Mouse (Mus musculus) left cerebral cortex, postnatal 4 days (tissue): ENCODE measurements around the gene S1pr5. TPM values are rescaled to one million over a fixed set of nuclear protein-coding genes. Genes with fewer than 3 reads are reported as not detected.
A peak's percentile ranks its signal among the peaks of the same experiment; 100 is the strongest.
"Not testable (repeated sequence)": the region's sequence is repeated elsewhere in the genome, so short reads cannot be mapped to it uniquely, and the experiment has no call there.

Source experiments
- DNase-seq: peaks from one replicate; pipeline ENCODE4 v3.0.0-alpha.2; 2022
- intact Hi-C: fragments of 180-260 bp; cut with DNase I; formaldehyde crosslinking; loops from one replicate; pipeline ENCODE4 v1.15.1; 2025
- total RNA-seq, 2 experiments: library from RNA; stranded (reverse); gene quantifications; 2 replicates each; pipeline ENCODE4 v1.2.3; 2021

S1pr5 gene
- total RNA-seq, 2 experiments from 2014 or later: 2.5 to 2.8 TPM

DNA sequence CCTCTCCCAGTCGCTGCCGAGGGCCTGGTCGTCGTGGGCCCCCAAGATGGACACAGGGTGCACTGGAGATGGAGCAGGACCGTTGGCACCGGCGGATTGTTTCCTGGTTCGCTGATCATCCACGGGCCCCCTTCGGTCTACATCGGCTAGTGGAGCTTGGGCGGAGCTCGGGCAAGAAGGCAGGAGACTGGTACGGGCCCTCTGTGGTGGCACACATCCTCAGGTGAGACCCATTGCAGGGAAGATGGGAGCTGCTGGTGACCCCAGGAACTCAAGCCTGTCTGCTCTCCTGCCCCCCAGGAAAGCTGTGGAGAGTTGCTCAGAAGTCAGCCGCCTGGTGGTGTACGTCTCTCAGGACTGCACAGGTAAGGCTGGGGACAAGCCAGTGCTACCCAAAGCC is 20.1 kb upstream of the S1pr5 start:
- intact Hi-C loops: no loop called here
- DNase-seq: no peak

DNA sequence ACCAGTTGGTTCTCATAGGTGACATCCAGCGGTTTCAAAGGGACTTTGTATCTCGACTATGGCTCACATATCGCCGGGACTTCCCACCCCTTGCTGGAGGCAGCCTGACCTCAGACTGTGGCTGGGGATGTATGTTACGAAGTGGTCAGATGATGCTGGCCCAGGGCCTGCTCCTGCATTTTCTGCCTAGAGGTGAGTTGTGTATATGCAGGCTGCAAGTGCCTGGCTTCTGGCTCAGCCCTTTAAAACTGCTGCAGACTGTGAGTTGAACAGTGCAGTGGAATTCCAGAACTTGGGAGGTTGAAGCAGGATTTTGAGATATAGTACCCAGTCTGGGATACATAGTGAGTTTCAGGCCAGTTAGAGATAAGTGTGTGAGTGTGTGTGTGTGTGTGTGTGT is 18.6 kb upstream of the S1pr5 start:
- intact Hi-C loops: no loop called here
- no peak for DNase-seq

DNA sequence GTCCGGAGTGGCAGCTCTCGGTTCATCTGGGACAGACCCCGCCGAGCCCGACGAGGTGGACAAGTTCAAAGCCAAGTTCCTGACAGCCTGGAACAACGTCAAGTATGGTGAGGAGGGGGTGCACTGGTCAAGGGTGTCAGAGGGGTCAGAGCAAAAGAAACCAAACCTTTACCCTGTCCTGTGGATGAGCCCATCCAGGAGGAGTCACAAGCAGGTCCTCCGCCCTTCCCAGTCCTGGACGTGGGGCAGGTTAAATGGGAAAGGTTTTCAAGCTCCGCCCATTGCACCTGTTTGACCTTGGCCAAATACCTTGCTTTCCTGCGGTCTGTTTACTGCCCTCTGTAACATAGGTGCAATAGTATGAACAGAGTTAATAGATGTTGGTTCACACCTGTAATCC is 17.4 kb upstream of the S1pr5 start:
- intact Hi-C loops: no loop called here
- no peak for DNase-seq

DNA sequence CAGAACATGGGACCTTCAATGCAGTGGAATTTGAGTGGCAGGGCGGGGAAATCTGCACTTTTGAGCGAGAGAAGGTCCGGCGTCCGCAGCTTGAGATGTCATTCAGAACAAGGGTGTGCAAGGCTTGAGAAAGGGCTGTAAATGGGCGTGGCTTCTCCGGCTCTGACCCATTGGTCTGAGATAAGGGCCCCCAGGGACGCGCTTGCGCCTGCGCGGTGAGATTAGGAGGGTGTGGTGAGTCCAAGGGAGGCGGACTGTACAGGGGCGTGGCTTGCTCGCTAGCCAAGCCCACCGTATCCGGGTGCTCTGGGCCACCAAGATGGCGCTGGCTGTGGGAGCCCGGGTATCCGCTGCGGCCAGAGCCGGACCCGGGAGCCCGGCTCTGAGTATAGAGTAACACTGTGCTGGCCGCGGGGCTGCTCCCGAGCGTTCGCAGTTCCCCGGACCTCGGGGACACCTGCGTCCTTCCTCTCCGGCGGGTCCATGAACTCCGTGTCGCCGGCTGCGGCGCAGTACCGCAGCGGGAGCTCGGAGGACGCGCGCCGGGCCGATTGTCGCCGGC is 16.8 kb upstream of the S1pr5 start, which contains the start of gene Atg4d:
Atg4d (plus strand) TSS at position 294 of the 562 bp plus-strand sequence.
- DNase-seq: peak; percentile 100
- intact Hi-C loops: no loop called here

DNA sequence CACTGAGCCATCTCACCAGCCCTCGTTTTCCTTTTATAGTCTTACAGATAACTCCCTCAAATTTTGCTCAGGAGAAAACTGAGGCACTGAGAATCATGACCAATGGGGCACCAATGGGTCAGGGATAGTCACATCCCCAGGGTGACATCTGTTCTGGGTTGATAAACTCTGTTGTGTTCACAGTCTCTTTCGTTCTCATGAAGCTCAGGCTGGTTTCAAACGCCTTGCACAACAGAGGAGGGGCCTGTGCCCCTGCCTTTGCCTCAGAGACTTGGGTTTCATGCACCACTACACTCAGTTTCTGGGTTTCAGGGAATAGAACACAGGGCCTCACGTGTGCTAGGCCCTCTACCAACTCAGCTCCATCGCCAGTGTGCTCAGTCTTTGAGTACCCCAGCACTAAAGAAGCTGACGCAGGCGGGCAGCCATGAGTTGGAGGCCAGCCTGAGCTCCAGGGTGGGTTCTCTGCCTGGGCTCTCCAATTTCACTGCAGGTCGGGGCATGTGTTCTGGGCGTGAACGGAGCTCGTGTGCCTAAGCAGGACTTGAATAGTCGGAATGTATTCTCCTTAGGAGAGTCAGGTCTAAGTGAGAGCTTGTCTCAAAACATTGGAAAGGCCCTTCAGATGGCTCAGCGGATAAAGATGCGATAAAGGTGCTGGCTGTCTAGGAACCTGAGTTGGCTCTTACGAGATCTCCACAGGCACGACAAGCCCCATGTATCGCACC is 16.2 kb upstream of the S1pr5 start:
- no peak for DNase-seq

DNA sequence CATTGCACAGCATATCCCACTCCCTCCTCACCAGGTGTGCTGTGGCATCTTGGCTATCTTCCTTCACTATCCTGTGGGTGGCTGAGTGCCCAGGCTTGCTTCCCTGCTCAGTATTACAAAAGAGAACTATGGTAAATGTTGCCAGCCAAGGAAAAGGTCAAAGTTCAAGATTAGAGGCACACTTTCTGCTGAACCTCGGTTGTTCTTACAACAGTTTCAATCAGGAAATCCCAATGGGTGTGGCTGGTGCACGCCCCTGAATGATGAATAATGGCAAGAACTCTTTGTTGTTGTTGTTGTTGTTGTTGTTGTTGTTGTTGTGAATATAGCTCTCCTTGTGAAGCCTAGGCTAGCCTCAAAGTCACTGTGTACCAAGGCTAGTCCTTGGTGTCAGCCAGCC is 13.6 kb upstream of the S1pr5 start:
- intact Hi-C loops: no loop called here

More for the DNA sequence above, 16.2 kb upstream of the S1pr5 start:
- intact Hi-C loops: no loop called here

DNA sequence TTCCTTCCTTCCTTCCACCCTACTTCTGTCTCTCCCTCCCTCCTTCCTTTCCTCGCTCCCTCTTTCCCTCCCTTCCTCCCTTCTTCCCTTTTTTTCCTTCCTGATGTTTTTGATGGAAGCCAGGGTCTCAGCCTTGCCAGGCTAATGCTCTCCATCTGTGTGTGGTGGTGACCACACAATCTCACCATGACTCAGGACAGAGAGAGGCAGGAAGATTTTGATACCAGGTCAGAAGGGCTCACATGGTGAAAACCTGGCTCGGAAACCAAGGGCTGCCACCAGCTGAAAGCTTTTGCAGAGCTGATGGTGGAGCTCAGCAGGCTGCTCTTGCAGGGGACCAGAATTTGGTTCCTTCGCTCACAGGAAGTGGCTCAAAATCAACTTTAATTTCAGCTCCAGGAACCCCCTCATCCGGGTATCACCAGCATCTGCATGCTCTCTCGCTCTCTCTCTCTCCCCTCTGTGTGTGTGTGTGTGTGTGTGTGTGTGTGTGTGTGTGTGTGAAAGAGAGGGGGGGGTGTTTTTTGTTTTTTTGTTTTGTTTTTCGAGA is 12.3 kb upstream of the S1pr5 start:
- DNase-seq: no peak
- intact Hi-C loops: no loop called here

More for the DNA sequence above, 13.6 kb upstream of the S1pr5 start:
- DNase-seq: no peak

DNA sequence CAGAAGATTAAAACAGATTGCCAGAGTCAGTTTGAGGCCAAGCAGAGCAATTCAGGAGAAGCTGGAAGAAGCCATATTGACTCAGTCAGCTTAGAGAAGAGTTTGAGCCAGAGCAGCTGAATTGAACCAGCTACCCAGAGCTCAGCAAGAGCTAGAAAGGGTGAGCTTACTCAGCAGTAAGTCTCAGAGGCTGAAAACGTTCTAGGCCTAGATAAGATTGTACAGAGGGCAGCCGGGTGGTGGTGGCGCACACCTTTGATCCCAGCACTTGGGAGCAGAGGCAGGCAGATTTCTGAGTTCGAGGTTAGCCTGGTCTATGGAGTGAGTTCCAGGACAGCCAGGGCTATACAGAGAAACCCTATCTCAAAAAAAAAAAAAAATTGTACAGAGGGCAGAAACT is 8.1 kb upstream of the S1pr5 start:
- DNase-seq, intact Hi-C loops: not testable (repeated sequence)

DNA sequence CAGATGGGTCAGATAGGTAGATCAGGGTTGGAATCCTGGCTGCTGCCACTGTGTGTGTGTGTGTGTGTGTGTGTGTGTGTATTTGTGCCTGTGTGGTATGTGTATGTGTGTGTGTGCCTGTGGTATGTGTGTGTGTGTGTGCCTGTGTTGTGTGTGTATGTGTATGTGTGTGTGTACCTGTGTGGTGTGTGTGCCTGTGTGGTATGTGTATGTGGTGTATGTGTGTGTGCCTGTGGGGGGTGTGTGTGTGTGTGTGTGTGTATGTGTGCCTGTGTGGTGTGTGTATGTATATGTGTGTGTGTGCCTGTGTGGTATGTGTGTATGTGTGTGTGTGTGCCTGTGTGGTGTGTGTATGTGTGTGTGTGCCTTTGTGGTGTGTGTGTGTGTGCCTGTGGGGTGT is 6.4 kb upstream of the S1pr5 start:
- intact Hi-C loops: no loop called here
- DNase-seq: no peak

DNA sequence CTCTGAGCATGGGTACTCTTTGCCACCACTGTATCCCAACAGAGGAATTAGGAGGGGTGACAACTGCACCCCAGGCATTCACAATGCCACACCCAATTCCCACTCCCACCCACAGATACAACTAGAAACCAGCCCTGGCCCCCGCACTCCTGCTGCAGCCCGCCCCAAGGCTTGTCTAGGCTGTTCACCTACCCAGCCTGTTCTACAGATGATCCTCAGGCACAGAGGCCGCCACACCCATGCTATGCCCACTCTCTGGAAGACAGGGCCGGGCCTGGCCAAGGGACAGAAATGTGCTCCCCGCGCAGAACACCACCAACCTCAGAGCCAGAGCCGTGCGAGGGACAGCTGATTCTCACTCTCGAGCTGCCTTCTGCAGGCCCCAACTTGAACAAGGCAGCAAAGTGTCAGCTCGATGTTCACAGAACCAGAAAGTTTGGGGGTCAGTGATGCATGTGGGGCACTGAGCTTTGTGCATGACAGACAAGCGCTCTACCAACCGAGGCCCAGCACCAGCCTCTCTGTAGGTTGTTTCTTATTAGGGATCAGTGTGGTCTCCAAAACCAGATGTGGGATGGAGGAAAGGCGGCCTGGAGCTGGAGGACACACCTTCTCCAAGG is 3.0 kb upstream of the S1pr5 start:
- DNase-seq: no peak
- intact Hi-C loops: no loop called here

DNA sequence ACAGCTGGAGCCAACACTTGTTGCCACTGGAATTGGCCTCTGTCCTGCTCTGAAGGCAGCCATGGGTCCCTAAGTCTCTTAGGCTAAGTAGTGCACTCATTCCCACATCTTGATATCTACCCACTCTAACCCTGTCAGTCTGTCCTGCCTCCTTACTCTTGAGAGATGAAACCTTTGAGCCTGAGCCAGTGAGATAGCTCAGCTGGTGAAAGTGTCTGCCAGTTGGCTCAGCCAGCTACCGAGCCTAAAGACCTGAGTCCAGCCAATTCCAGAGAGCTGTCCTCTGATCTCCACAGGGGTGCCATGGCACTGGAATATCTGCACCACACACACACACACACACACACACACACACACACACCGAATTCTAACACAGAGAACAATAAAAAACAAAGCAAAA is 2.3 kb upstream of the S1pr5 start:
- intact Hi-C loops: no loop called here
- DNase-seq: peak; percentile 58

DNA sequence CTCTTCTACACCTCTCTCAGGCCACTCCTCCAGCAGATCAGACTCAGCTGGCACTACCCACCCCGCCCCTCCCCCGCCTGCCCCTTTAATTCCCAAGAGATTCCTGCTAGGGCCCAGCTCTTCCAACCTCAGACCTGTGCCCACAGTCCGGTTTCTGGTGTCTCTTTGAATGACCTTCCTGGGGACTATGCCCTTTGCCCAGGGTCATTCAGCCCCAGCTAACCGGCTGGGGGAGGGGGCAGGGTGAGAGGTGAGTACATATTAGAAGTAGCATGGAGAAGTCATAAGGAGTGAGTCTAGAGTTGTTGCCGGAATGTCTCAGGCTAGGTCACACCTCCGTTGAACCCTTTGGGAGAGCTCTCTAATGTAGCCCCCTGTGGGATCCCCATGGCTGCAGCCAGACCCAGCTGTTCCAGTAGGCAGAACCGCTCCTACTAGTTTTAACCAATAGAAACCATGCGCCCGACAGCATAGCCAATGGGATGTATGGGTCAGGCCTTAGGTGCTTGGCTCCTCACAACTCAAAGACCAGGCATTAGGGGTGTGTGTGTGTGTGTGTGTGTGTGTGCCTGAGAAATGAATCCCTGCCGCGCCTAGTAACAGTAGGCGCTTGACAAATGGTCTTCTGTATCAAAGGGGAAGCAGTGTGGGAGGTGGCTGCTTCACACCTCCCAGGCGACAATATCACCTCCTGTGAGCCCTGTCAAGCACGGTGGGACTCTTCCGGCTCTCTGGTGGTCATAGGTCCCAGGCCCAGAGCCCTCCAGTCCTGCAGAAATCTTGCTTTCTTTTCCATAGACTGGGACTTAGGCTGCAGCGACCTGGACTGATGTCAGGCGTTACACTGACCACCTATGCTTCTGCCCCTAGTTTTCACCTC is 1.6 kb upstream of the S1pr5 start:
- DNase-seq: no peak
- intact Hi-C loops: no loop called here

DNA sequence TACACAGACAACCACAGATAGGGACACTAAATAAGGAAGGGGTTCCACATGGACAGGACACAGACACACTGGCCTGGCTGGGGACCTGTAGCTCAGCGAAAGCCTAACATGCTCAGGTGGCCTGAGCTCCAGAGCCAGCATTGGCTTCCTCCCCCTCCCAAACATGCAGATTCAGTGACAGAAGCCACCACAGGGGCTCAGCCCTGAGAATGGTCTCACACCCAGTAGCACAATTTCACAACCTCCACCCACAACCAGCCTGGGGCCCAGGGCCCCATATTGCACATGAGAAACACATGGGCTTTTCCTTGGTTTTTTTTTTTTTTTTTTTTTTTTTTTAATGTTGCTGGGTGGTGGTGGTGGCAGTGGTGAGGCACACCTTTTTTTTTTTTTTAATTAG is 1.9 kb downstream of the S1pr5 start:
- intact Hi-C loops: no loop called here
- DNase-seq: no peak

DNA sequence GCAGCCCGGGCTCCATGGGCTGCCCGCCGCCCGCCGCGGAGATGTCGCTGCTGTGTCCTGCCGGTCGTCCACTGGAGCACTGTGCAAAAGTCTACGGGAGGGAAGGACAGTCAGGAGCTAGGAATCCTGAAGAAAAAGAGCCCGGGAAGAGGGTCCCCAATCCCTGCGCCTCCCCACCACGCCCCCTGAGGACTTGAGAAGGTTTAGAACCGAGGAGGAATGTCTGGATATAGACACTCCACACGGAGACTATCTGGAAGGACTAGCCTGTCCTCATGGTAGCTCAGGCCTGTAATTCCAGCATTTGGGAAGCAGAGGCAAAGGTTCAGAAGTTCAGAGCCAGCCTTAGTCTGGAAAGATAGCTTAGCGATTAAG is 3.1 kb downstream of the S1pr5 start:
- intact Hi-C loops: no loop called here
- no peak for DNase-seq

DNA sequence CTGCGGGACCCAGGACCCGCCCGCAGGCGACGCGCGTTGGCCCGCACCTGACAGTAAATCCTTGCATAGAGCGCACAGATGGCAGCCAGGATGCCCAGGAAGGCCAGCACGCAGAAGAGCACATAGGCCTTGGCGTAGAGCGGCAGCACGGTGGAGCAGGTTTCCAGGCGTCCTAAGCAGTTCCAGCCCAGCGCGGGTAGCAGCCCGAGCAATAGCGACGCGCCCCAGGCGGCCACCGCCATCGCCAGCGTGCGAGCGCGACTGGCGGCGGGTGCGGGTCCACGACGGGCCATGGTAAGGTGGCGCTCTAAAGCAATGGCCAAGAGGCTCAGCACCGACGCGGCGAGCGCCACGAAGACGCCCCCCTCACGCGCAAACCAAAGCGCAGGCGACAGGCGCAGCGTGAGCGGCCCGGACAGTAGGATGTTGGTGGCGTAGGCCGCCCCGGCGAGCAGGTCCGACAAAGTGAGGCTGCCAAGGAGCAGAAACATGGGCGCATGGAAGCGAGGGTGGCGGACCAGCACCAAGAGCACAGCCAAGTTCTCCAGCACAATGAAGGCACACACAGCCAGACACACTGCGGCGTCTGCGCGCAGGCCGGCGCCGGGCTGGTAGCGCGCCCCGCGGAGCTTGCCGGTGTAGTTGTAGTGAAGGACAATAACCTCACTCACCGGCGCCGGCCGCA is 3.7 kb downstream of the S1pr5 start:
- intact Hi-C loops: no loop called here
- peak; percentile 29 for DNase-seq

DNA sequence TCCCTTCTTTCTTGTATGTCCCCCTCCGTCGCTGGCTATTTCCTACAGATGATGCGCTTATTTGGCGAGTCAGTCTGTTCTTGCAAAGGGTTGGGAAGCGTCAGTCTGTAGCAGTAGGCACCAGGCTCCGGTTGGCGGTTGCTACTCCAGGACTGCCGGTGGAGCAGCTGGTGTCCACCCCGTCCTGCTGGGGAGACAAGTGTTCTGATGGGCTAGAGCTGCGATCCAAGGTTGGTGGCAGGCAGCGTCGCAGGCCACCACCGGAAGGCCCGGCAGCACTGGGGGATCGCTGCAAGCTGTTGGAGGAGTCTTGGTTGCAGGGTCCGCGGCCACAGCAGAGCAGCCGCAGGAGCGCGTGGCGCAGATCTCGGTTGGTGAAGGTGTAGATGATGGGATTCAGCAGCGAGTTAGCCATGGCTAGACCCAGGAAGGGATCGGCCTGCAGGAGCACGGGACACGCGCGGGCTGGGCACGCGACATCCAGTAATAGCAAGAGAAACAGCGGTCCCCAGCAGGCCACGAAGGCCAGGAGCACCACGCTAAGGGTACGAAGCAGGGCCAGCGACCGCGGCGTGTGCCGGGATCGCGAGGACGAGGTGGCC is 4.3 kb downstream of the S1pr5 start:
- DNase-seq: peak; percentile 45
- intact Hi-C loops: no loop called here

DNA sequence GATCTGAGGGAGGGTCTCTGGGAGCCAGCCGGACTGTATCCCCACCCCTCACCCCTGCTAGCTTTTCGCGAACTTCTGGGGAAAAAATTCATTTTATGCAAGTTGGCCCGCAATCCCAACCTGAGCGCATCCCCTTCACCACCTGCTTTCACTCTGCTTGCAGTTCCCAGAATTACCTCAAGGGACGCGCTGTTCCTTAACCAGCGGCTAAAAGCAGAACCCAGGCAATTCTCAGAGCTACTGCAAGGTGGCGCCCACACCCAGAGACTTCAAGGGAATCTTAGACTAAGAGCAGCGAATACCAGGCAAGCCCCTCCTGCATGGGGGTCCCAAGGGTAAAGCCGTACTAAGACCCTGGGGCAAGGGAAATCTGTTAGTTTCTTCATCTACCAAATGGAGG is 6.9 kb downstream of the S1pr5 start:
- DNase-seq: peak; percentile 88
- intact Hi-C loops: no loop called here

DNA sequence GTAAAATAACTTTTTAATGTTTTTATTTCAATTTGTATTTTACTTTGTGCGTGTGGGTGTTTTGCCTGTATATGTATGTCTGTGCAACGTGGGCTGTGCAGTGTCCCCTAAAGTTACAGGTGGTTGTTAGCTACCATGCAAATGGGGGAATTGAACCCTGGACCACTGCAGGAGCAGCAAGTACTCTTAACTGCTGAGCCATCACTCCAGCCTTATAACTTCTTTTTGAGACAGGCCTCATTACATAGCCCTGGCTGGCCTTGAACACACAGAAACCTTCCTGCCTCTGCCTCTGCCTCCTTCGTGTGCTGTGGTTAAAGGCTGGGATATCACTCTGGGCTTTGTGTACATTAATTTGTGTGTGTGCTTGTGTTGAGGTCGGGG is 8.8 kb downstream of the S1pr5 start:
- intact Hi-C loops: no loop called here
- no peak for DNase-seq

DNA sequence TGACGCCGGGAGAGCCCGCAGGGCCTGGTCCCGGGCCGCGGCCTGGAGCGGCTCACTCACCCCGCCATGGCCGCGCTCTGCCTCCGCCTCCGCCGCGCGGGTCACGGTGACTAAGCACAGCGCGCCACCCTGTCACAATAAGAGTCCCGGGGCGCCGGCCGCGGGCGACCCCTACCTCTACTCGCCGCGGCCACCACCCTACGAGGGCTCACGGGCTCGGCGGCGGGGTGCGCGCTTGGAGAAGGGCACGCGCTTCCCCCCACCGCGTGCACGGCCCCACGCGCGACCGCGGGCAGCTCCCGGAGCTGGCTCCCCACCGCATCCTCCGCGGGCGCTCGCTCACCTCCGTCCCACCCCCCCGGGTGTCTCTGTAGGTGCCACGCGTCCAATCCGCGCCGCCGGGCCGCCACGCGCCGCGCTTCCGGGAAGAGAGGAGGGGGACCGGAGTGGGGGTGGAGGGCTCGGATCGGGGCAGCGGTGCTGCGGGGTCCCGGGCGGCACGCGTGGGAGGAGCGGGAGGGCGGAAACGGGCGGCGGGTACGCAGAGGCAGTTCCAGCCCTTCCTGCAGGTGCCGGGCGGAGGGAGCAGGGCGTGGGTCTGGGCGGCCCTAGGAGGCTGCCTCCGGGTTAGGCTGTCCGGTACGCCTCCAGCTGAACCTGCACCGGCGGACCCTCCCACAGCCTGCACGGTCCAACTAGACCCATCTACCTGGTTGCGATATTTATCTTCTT is 9.3 kb downstream of the S1pr5 start, which contains the start of gene Keap1:
Keap1 (minus strand) TSS at position 629 of the 732 bp plus-strand sequence.
- intact Hi-C loops: no loop called here
- DNase-seq: peak; percentile 82
